ENCODE assay signal across 8 mouse cellular contexts in genomic region chr1:60960451-60960850, GRCm38 (mm10). TPM values are rescaled to one million over a fixed set of nuclear protein-coding genes. Genes with fewer than 3 reads are reported as not detected.
DNase-seq lines count a peak whose midpoint lies in the region; ATAC-seq and TF ChIP-seq lines count a peak whose summit lies in the region.

No protein-coding gene starts in this region.

- H3K9ac ChIP-seq in midbrain, embryonic 11.5 days (ENCODE audit: low read length): no peak overlapping the region
- H3K9ac ChIP-seq in midbrain, embryonic 14.5 days (replicated peaks; ENCODE audit: low read length): no peak overlapping the region
- 0 out of 2 replicates have a peak overlapping the region, but pooled peaks have one; percentile 6 for H3K9ac ChIP-seq in heart, postnatal 0 days (replicated peaks; ENCODE audit: low read depth, low read length)
- no peak overlapping the region for H3K9ac ChIP-seq in liver, embryonic 11.5 days (ENCODE audit: low read depth, low read length)

- WGBS in midbrain, embryonic 11.5 days: 83% methylated on average over 11 of the region's 11 CpGs
- 85% methylated on average over 11 of the region's 11 CpGs for WGBS in midbrain, embryonic 14.5 days
- 37% methylated on average over 11 of the region's 11 CpGs for WGBS in heart, postnatal 0 days
- 13% methylated on average over 11 of the region's 11 CpGs for WGBS in liver, embryonic 11.5 days

- H3K27ac ChIP-seq in midbrain, embryonic 11.5 days (ENCODE audit: low read depth, low read length): no peak overlapping the region
- no peak overlapping the region for H3K27ac ChIP-seq in midbrain, embryonic 14.5 days (replicated peaks; ENCODE audit: low read depth, low read length)
- H3K27ac ChIP-seq in heart, postnatal 0 days (ENCODE audit: low read depth): peak overlapping the region; percentile 73
- no peak overlapping the region for H3K27ac ChIP-seq in liver, embryonic 11.5 days (ENCODE audit: low read depth, low read length)
- H3K27ac ChIP-seq in left cerebral cortex, adult 2 months: no peak overlapping the region

- peak; percentile 74; the same call in 1 of the 2 replicates for TF ChIP-seq EP300 in heart, postnatal 0 days (IDR thresholded peaks at IDR 0.05; ENCODE audit: low read depth)

- no peaks in the 10 kb centered on the region for H3K36me3 ChIP-seq in midbrain, embryonic 11.5 days (ENCODE audit: control insufficient read depth, insufficient read depth, low read length)
- no peaks in the 10 kb centered on the region for H3K36me3 ChIP-seq in midbrain, embryonic 14.5 days (ENCODE audit: control insufficient read depth, insufficient read depth, low read length)
- H3K36me3 ChIP-seq in heart, postnatal 0 days (replicated peaks; ENCODE audit: control insufficient read depth, insufficient read depth, low read length): no peaks in the 10 kb centered on the region
- H3K36me3 ChIP-seq in liver, embryonic 11.5 days (ENCODE audit: control insufficient read depth, insufficient read depth, low read length): no peaks in the 10 kb centered on the region

- no peak for TF ChIP-seq CTCF in heart, postnatal 0 days (IDR thresholded peaks at IDR 0.05; ENCODE audit: low read depth)
- no peak for TF ChIP-seq CTCF in left cerebral cortex, adult 2 months (IDR thresholded peaks at IDR 0.05)

- H3K9me3 ChIP-seq in midbrain, embryonic 11.5 days (ENCODE audit: control insufficient read depth, low read length): no peaks in the 10 kb centered on the region
- no peaks in the 10 kb centered on the region for H3K9me3 ChIP-seq in midbrain, embryonic 14.5 days (ENCODE audit: control insufficient read depth, low read length)
- H3K9me3 ChIP-seq in heart, postnatal 0 days (replicated peaks; ENCODE audit: control insufficient read depth, low read length): no peaks in the 10 kb centered on the region
- H3K9me3 ChIP-seq in liver, embryonic 11.5 days (ENCODE audit: control insufficient read depth, low read length): no peaks in the 10 kb centered on the region

- DNase-seq in midbrain, embryonic 11.5 days (ENCODE audit: low spot score, missing footprints): peak; percentile 76
- DNase-seq in midbrain, embryonic 14.5 days: no peak
- DNase-seq in heart, postnatal 0 days (ENCODE audit: low spot score): peak; percentile 70
- DNase-seq in liver, embryonic 11.5 days (ENCODE audit: low spot score): no peak
- DNase-seq in ovary, postnatal 36 days (ENCODE audit: low spot score): peak; percentile 36
- DNase-seq in layer of hippocampus, adult 8-10 months (ENCODE audit: low spot score in 2 of 2): no peak
- no peak for DNase-seq in layer of hippocampus, postnatal 14 days (ENCODE audit: low spot score in 2 of 2)
- no peak for DNase-seq in left cerebral cortex, adult 2 months (ENCODE audit: extremely low spot score in 1 of 2, low spot score in 2 of 2)

- ATAC-seq in midbrain, embryonic 11.5 days (ENCODE audit: low FRiP score): no peak
- ATAC-seq in midbrain, embryonic 14.5 days (ENCODE audit: low FRiP score, low TSS enrichment): no peak
- ATAC-seq in heart, postnatal 0 days (ENCODE audit: insufficient read depth, low read depth): peak; percentile 86
- ATAC-seq in liver, embryonic 11.5 days (replicated peaks; ENCODE audit: low FRiP score): peak; percentile 73

- no peaks in the 10 kb centered on the region for H3K4me1 ChIP-seq in midbrain, embryonic 11.5 days (ENCODE audit: control insufficient read depth, insufficient read depth, low read length)
- no peaks in the 10 kb centered on the region for H3K4me1 ChIP-seq in midbrain, embryonic 14.5 days (ENCODE audit: control insufficient read depth, insufficient read depth, low read length)
- 0 out of 2 replicates have a peak, but pooled peaks cover 7% of the 10 kb centered on the region for H3K4me1 ChIP-seq in heart, postnatal 0 days (ENCODE audit: control insufficient read depth, insufficient read depth)
- no peaks in the 10 kb centered on the region for H3K4me1 ChIP-seq in liver, embryonic 11.5 days (replicated peaks; ENCODE audit: control insufficient read depth, insufficient read depth, low read length)

- no peak overlapping the region for H3K4me2 ChIP-seq in midbrain, embryonic 11.5 days
- H3K4me2 ChIP-seq in midbrain, embryonic 14.5 days (ENCODE audit: low read length): no peak overlapping the region
- H3K4me2 ChIP-seq in heart, postnatal 0 days (ENCODE audit: low read depth, low read length): peak overlapping the region; percentile 5; the same call in 1 of the 2 replicates
- H3K4me2 ChIP-seq in liver, embryonic 11.5 days: peak overlapping the region; percentile 26

- intact Hi-C loops in left cerebral cortex, adult 2 months (cut with DNase I): loop anchor here (2.0 to 5.0 kb wide), 3 partner anchors 98 to 688 kb away; no protein-coding TSS in a partner anchor

- no peak overlapping the region for H3K4me3 ChIP-seq in midbrain, embryonic 11.5 days (ENCODE audit: low read depth, low read length)
- no peak overlapping the region for H3K4me3 ChIP-seq in midbrain, embryonic 14.5 days (replicated peaks; ENCODE audit: low read depth, low read length)
- no peak overlapping the region for H3K4me3 ChIP-seq in heart, postnatal 0 days (ENCODE audit: low read depth, low read length)
- no peak overlapping the region for H3K4me3 ChIP-seq in liver, embryonic 11.5 days (ENCODE audit: low read depth, low read length)
- no peak overlapping the region for H3K4me3 ChIP-seq in left cerebral cortex, adult 2 months

- no peaks in the 10 kb centered on the region for H3K27me3 ChIP-seq in midbrain, embryonic 11.5 days (ENCODE audit: control insufficient read depth, insufficient read depth, low read length)
- H3K27me3 ChIP-seq in midbrain, embryonic 14.5 days (ENCODE audit: control insufficient read depth, insufficient read depth, low read length): no peaks in the 10 kb centered on the region
- no peaks in the 10 kb centered on the region for H3K27me3 ChIP-seq in heart, postnatal 0 days (ENCODE audit: control insufficient read depth, insufficient read depth, low read length)
- no peaks in the 10 kb centered on the region for H3K27me3 ChIP-seq in liver, embryonic 11.5 days (replicated peaks; ENCODE audit: control insufficient read depth, insufficient read depth, low read length)

RNA-seq across cellular contexts. Expression of gene Icos, which starts 17.3 kb away (rescaled TPM):
- polyA plus RNA-seq in midbrain, embryonic 11.5 days (2014; fragmentation: Nextera tagmentation; extraction: Ambion mirVana): 0.04 and 0.10 TPM in 2 replicates
- not detected in 2 replicates for polyA plus RNA-seq in midbrain, embryonic 14.5 days (2014; fragmentation: Nextera tagmentation; extraction: Ambion mirVana)
- 0.38 and 1.0 TPM in 2 replicates for total RNA-seq in heart, postnatal 0 days (2014; rRNA removed; ENCODE audit: low replicate concordance)
- polyA plus RNA-seq in heart, postnatal 0 days (2015; fragmentation: Nextera tagmentation; extraction: Ambion mirVana): 0.16 and 0.19 TPM in 2 replicates
- 0.32 and 0.73 TPM in 2 replicates for polyA plus RNA-seq in liver, embryonic 11.5 days (2014; fragmentation: Nextera tagmentation; extraction: Ambion mirVana)
- under 1 TPM in 2 of 4 experiments, not detected in 2; 0.11 to 0.32 TPM for total RNA-seq in layer of hippocampus, adult 8-10 months (2022)
- total RNA-seq in layer of hippocampus, postnatal 14 days (2021): under 1 TPM; 0.17 to 0.21 TPM
- under 1 TPM in 1 of 2 experiments, not detected in 1; 0.09 TPM for total RNA-seq in left cerebral cortex, adult 2 months (2021)

Comparison
In these comparisons a context has a peak if more than half of its experiments do, and no peak if none do; other contexts are left out.
1. DNase-seq: peak in midbrain, embryonic 11.5 days (single experiment), heart, postnatal 0 days (single experiment) and ovary, postnatal 36 days (single experiment); none in midbrain, embryonic 14.5 days (single experiment), liver, embryonic 11.5 days (single experiment), layer of hippocampus, adult 8-10 months (0 of 2), layer of hippocampus, postnatal 14 days (0 of 2) and left cerebral cortex, adult 2 months (0 of 2).
2. ATAC-seq: peak in heart, postnatal 0 days (single experiment) and liver, embryonic 11.5 days (single experiment); none in midbrain, embryonic 11.5 days (single experiment) and midbrain, embryonic 14.5 days (single experiment).
3. H3K4me2 ChIP-seq: peak in heart, postnatal 0 days (single experiment) and liver, embryonic 11.5 days (single experiment); none in midbrain, embryonic 11.5 days (single experiment) and midbrain, embryonic 14.5 days (single experiment).